Mouse (Mus musculus) kidney, postnatal 0 days (tissue): ENCODE measurements around the gene Mpc1. TPM values are rescaled to one million over a fixed set of nuclear protein-coding genes. Genes with fewer than 3 reads are reported as not detected.

Experiments
- ATAC-seq: fragments of 200-750 bp; cut with Nextera tagmentation; replicated peaks from 2 replicates; pipeline ENCODE4 v1.8.0; 2017; ENCODE audit warnings: low read depth, moderate number of reproducible peaks, moderate TSS enrichment, moderate library complexity; ENCODE audit not compliant: low FRiP score
- DNase-seq: peaks from one replicate; pipeline ENCODE4 v3.0.0-alpha.2; 2016; ENCODE audit warnings: low spot score
- H3K27ac ChIP-seq: fragments of 300-500 bp; sonication (generic); 2 replicates; pipeline ENCODE4 v1.5.1; 2014; ENCODE audit warnings: mild to moderate bottlenecking
- H3K27me3 ChIP-seq: fragments of 300-500 bp; sonication (generic); 2 replicates; pipeline ENCODE4 v1.6.1; 2014; ENCODE audit warnings: low read length, mixed read lengths; ENCODE audit not compliant: insufficient read depth
- H3K36me3 ChIP-seq: fragments of 300-500 bp; sonication (generic); 2 replicates; pipeline ENCODE4 v1.6.1; 2014; ENCODE audit warnings: low read length, mixed read lengths; ENCODE audit not compliant: insufficient read depth
- H3K4me1 ChIP-seq: fragments of 300-500 bp; sonication (generic); replicated peaks from 2 replicates; pipeline ENCODE4 v1.6.1; 2014; ENCODE audit warnings: antibody characterized with exemption, low read length, mixed read lengths; ENCODE audit not compliant: insufficient read depth
- H3K4me2 ChIP-seq: fragments of 300-500 bp; sonication (generic); 2 replicates; pipeline ENCODE4 v1.6.1; 2014; ENCODE audit warnings: mild to moderate bottlenecking, low read length, moderate library complexity, mixed read lengths
- H3K4me3 ChIP-seq: fragments of 300-500 bp; sonication (generic); replicated peaks from 2 replicates; pipeline ENCODE4 v1.5.1; 2014; ENCODE audit warnings: low read depth, low read length
- H3K9ac ChIP-seq: fragments of 300-500 bp; sonication (generic); 2 replicates; pipeline ENCODE4 v1.6.1; 2014; ENCODE audit warnings: low read depth, low read length
- H3K9me3 ChIP-seq: fragments of 300-500 bp; sonication (generic); replicated peaks from 2 replicates; pipeline ENCODE4 v1.6.1; 2016; ENCODE audit warnings: low read length, inconsistent platforms, mixed read lengths
- CTCF ChIP-seq: IDR thresholded peaks from 2 replicates; pipeline ENCODE4 v1.5.1; 2016; ENCODE audit warnings: antibody characterized with exemption, low read depth, mild to moderate bottlenecking, moderate library complexity
- WGBS: fragments of 180-500 bp; shearing (Covaris S2); extraction: QIAGEN DNeasy Blood & Tissue Kit; methylation state at CpG from one replicate; pipeline ENCODE4 v1.1.7; 2014; 5-methylcytosine and 5-hydroxymethylcytosine counted together
- polyA plus RNA-seq: library from polyadenylated mRNA; unstranded; fragments of >200 nt; fragmentation: Nextera tagmentation; extraction: Ambion mirVana; gene quantifications from 2 replicates; pipeline ENCODE4 v1.2.1, GENCODE M21; 2015

Gene Mpc1
- polyA plus RNA-seq, 1 experiment from 2014 or later: 498 TPM

GRCm38 (mm10) chr17:8299524-8299923 is 16.8 kb downstream of the Mpc1 start:
- ATAC-seq (no peak), DNase-seq (no peak)
- no peaks in the 10 kb centered on the region for H3K9me3 ChIP-seq
- no peak overlapping the region for H3K9ac ChIP-seq
- no peaks in the 10 kb centered on the region for H3K4me1 ChIP-seq
- 0 out of 2 replicates have a peak, but pooled peaks cover 6% of the 10 kb centered on the region for H3K36me3 ChIP-seq
- no peak overlapping the region for H3K4me2 ChIP-seq
- no peak overlapping the region for H3K27ac ChIP-seq
- TF ChIP-seq CTCF: no peak
- H3K27me3 ChIP-seq: no peaks in the 10 kb centered on the region
- H3K4me3 ChIP-seq: no peak overlapping the region

- DNase-seq: no peak
- Histone ChIP-seq H3K4me3 (no peak overlapping the region), H3K27ac (no peak overlapping the region), H3K27me3 (no peaks in the 10 kb centered on the region), H3K4me1 (no peaks in the 10 kb centered on the region), H3K9ac (no peak overlapping the region), H3K36me3 (0 out of 2 replicates have a peak, but pooled peaks cover 6% of the 10 kb centered on the region), H3K4me2 (no peak overlapping the region), H3K9me3 (no peaks in the 10 kb centered on the region)
- WGBS: 81% methylated on average over 4 of the region's 4 CpGs
- no peak for ATAC-seq
- TF ChIP-seq CTCF: 0 out of 2 replicates have a peak, but pooled peaks have one; percentile 24
Measured at GRCm38 (mm10) chr17:8301515-8301914, 18.8 kb downstream of the Mpc1 start.

- no peak overlapping the region for H3K27ac ChIP-seq
- ATAC-seq: no peak
- no peak overlapping the region for H3K4me3 ChIP-seq
- H3K4me2 ChIP-seq: no peak overlapping the region
- no peak for TF ChIP-seq CTCF
- H3K9me3 ChIP-seq: no peaks in the 10 kb centered on the region
- no peak overlapping the region for H3K9ac ChIP-seq
- DNase-seq: no peak
- 0 out of 2 replicates have a peak, but pooled peaks cover 4% of the 10 kb centered on the region for H3K36me3 ChIP-seq
- 80% methylated on average over 7 of the region's 7 CpGs for WGBS
- H3K4me1 ChIP-seq: no peaks in the 10 kb centered on the region
- no peaks in the 10 kb centered on the region for H3K27me3 ChIP-seq
Measured at GRCm38 (mm10) chr17:8302772-8303438, 20.2 kb downstream of the Mpc1 start.

- TF ChIP-seq CTCF: no peak
- no peak for ATAC-seq
- no peaks in the 10 kb centered on the region for H3K27me3 ChIP-seq
- H3K4me1 ChIP-seq: no peaks in the 10 kb centered on the region
- DNase-seq: no peak
- H3K9me3 ChIP-seq: no peaks in the 10 kb centered on the region
- no peak overlapping the region for H3K4me3 ChIP-seq
- no peak overlapping the region for H3K27ac ChIP-seq
- H3K36me3 ChIP-seq: no peaks in the 10 kb centered on the region
- no peak overlapping the region for H3K4me2 ChIP-seq
- H3K9ac ChIP-seq: no peak overlapping the region
- WGBS: 72% methylated on average over 5 of the region's 5 CpGs
Measured at GRCm38 (mm10) chr17:8303671-8304070, 21.0 kb downstream of the Mpc1 start.

- H3K36me3 ChIP-seq: no peaks in the 10 kb centered on the region
- H3K27ac ChIP-seq: no peak overlapping the region
- no peak overlapping the region for H3K4me3 ChIP-seq
- H3K9ac ChIP-seq: no peak overlapping the region
- no peaks in the 10 kb centered on the region for H3K27me3 ChIP-seq
- ATAC-seq: no peak
- no peak overlapping the region for H3K4me2 ChIP-seq
- WGBS: 22% methylated on average over 3 of the region's 3 CpGs
- DNase-seq: peak; percentile 36
- no peaks in the 10 kb centered on the region for H3K4me1 ChIP-seq
- H3K9me3 ChIP-seq: no peaks in the 10 kb centered on the region
- TF ChIP-seq CTCF: peak; percentile 64
Measured at GRCm38 (mm10) chr17:8305801-8306200, 23.1 kb downstream of the Mpc1 start.

GRCm38 (mm10) chr17:8310838-8311614 is 28.3 kb downstream of the Mpc1 start, which contains the start of gene Sft2d1:
Sft2d1 (plus strand) TSS chr17:8311102.
- peak; percentile 94 for DNase-seq
- under 1% methylated on average over 52 of the region's 54 CpGs for WGBS
- no peaks in the 10 kb centered on the region for H3K27me3 ChIP-seq
- no peaks in the 10 kb centered on the region for H3K36me3 ChIP-seq
- H3K4me3 ChIP-seq: peak within 1 kb of the TSS; percentile 86
- peak within 1 kb of the TSS; percentile 75 for H3K9ac ChIP-seq
- TF ChIP-seq CTCF: no peak
- peak within 1 kb of the TSS; percentile 76 for H3K4me2 ChIP-seq
- ATAC-seq: peak; percentile 95
- no peaks in the 10 kb centered on the region for H3K9me3 ChIP-seq
- H3K4me1 ChIP-seq: peaks cover 5% of the 10 kb centered on the region; the same call in 1 of the 2 replicates
- peak within 1 kb of the TSS; percentile 81 for H3K27ac ChIP-seq
